Mouse (Mus musculus): ENCODE results near the gene Tnik.

The Tnik gene

GRCm38 (mm10) chr3:28544345-28544869, 281.4 kb downstream of the Tnik start:
- CTCF ChIA-PET = interaction anchor here (0.6 kb wide), 1 partner anchor 379 kb away, joined by 4 read pairs; no protein-coding TSS in a partner anchor

- CTCF ChIA-PET = no interaction called here
These were observed 285.1 kb downstream of the Tnik start for GRCm38 (mm10) chr3:28547965-28548730.

- CTCF ChIA-PET = no interaction called here
These were observed 286.4 kb downstream of the Tnik start for GRCm38 (mm10) chr3:28549391-28549790.

- CTCF ChIA-PET = no interaction called here
These were observed 287.6 kb downstream of the Tnik start for GRCm38 (mm10) chr3:28550497-28551093.

GRCm38 (mm10) chr3:28551756-28552155, 288.7 kb downstream of the Tnik start:
- CTCF ChIA-PET = no interaction called here

- CTCF ChIA-PET = no interaction called here
These were observed 291.9 kb downstream of the Tnik start for GRCm38 (mm10) chr3:28554934-28555333.

GRCm38 (mm10) chr3:28555795-28556570, 293.0 kb downstream of the Tnik start:
- CTCF ChIA-PET = no interaction called here

GRCm38 (mm10) chr3:28558328-28558871, 295.4 kb downstream of the Tnik start:
- CTCF ChIA-PET = no interaction called here

GRCm38 (mm10) chr3:28561408-28561807, 298.4 kb downstream of the Tnik start:
- CTCF ChIA-PET = interaction anchor here (0.8 kb wide), 1 partner anchor 396 kb away, joined by 3 read pairs; no protein-coding TSS in a partner anchor

GRCm38 (mm10) chr3:28562612-28563332, 299.8 kb downstream of the Tnik start:
- CTCF ChIA-PET = no interaction called here

- CTCF ChIA-PET = no interaction called here
These were observed 301.6 kb downstream of the Tnik start for GRCm38 (mm10) chr3:28564370-28565357.

- CTCF ChIA-PET = no interaction called here
These were observed 314.3 kb downstream of the Tnik start for GRCm38 (mm10) chr3:28577301-28577700.

GRCm38 (mm10) chr3:28578950-28579615, 316.1 kb downstream of the Tnik start:
- CTCF ChIA-PET = no interaction called here

GRCm38 (mm10) chr3:28585750-28586465, 322.9 kb downstream of the Tnik start:
- CTCF ChIA-PET = no interaction called here

- CTCF ChIA-PET = no interaction called here
These were observed 324.8 kb downstream of the Tnik start for GRCm38 (mm10) chr3:28587808-28588207.

GRCm38 (mm10) chr3:28591345-28591744, 328.3 kb downstream of the Tnik start:
- CTCF ChIA-PET = no interaction called here

- CTCF ChIA-PET = no interaction called here
These were observed 330.9 kb downstream of the Tnik start for GRCm38 (mm10) chr3:28593922-28594321.

GRCm38 (mm10) chr3:28599476-28599875, 336.5 kb downstream of the Tnik start:
- CTCF ChIA-PET = no interaction called here

GRCm38 (mm10) chr3:28606741-28607140, 343.7 kb downstream of the Tnik start:
- CTCF ChIA-PET = no interaction called here
